Mouse (Mus musculus) cerebellum, adult 2 months (tissue): ENCODE results near the gene Snx13. TPM values are rescaled to one million over a fixed set of nuclear protein-coding genes. Genes with fewer than 3 reads are reported as not detected.
A peak's percentile ranks its signal among the peaks of the same experiment; 100 is the strongest.

Experiments used
- DNase-seq, 2 experiments: peaks; one replicate each; pipeline ENCODE4 v3.0.0; 2021
- H3K27ac ChIP-seq: fragments of 200-500 bp; 2 replicates; pipeline ENCODE4 v1.5.1; 2012; ENCODE audit warnings: low read length, control low read depth, inconsistent platforms; ENCODE audit not compliant: insufficient read depth
- H3K27me3 ChIP-seq: fragments of 200-500 bp; 2 replicates; pipeline ENCODE4 v1.6.1; 2012; ENCODE audit warnings: inconsistent platforms, mild to moderate bottlenecking, low read length, moderate library complexity; ENCODE audit not compliant: control insufficient read depth, insufficient read depth
- H3K4me1 ChIP-seq: fragments of 200-500 bp; 2 replicates; pipeline ENCODE4 v1.6.1; 2011; ENCODE audit warnings: low read length; ENCODE audit not compliant: control insufficient read depth, insufficient read depth
- H3K4me3 ChIP-seq: fragments of 200-500 bp; replicated peaks from 2 replicates; pipeline ENCODE3; 2011; ENCODE audit warnings: mild to moderate bottlenecking, low read depth, low read length, control low read depth; ENCODE audit not compliant: insufficient read depth
- CTCF ChIP-seq: fragments of 200-500 bp; IDR thresholded peaks from 2 replicates; pipeline ENCODE4 v1.5.1; 2011; ENCODE audit warnings: low read depth, mild to moderate bottlenecking, control low read depth, low read length, moderate library complexity, borderline replicate concordance; ENCODE audit not compliant: insufficient read depth
- POLR2A ChIP-seq: fragments of 200-500 bp; IDR thresholded peaks from 2 replicates; pipeline ENCODE4 v1.6.1; 2011; ENCODE audit warnings: low read length, control low read depth, borderline replicate concordance; ENCODE audit not compliant: insufficient read depth
- WGBS: fragments of 180-500 bp; shearing (Covaris S2); methylation state at CpG from one replicate; pipeline ENCODE4 v1.1.7; 2018; 5-methylcytosine and 5-hydroxymethylcytosine counted together
- polyA plus RNA-seq: library from polyadenylated mRNA; depleted of rRNA; stranded (reverse); fragments of >200 nt; gene quantifications from 2 replicates; pipeline ENCODE4 v1.2.3, GENCODE M21; 2012

Gene Snx13
- polyA plus RNA-seq, 1 experiment, result 27.8 TPM

GRCm38 (mm10) chr12:35050964-35051758 is 4.2 kb downstream of the Snx13 start:
- WGBS, result 73% methylated on average over 7 of the region's 7 CpGs
- Histone ChIP-seq H3K27me3 (no peaks in the 10 kb centered on the region), H3K27ac (no peak overlapping the region), H3K4me3 (no peak overlapping the region), H3K4me1 (no peaks in the 10 kb centered on the region; the same call in 1 of the 2 replicates)
- no peak for TF ChIP-seq POLR2A
- no peak for DNase-seq

GRCm38 (mm10) chr12:35054420-35054819 is 7.4 kb downstream of the Snx13 start:
- no peak for DNase-seq
- Histone ChIP-seq H3K4me1 (no peaks in the 10 kb centered on the region; the same call in 1 of the 2 replicates), H3K4me3 (no peak overlapping the region), H3K27ac (no peak overlapping the region), H3K27me3 (no peaks in the 10 kb centered on the region)
- WGBS, result 49% methylated on average over 6 of the region's 6 CpGs
- TF ChIP-seq CTCF (no peak), POLR2A (no peak)

- 41% methylated on average over 7 of the region's 7 CpGs for WGBS
- TF ChIP-seq CTCF, result no peak
- no peak for TF ChIP-seq POLR2A
These were observed 8.4 kb downstream of the Snx13 start for GRCm38 (mm10) chr12:35055114-35056095.

GRCm38 (mm10) chr12:35063697-35064468 is 16.9 kb downstream of the Snx13 start:
- no peaks in the 10 kb centered on the region for H3K27me3 ChIP-seq
- 4% methylated on average over 3 of the region's 3 CpGs for WGBS
- TF ChIP-seq POLR2A (no peak), CTCF (no peak)
- peak overlapping the region; percentile 89; the same call in 1 of the 2 replicates for H3K27ac ChIP-seq
- H3K4me1 ChIP-seq, result peaks cover 22% of the 10 kb centered on the region
- DNase-seq, result peak; percentile 76 to 94
- H3K4me3 ChIP-seq, result no peak overlapping the region

More at GRCm38 (mm10) chr12:35055114-35056095, 8.4 kb downstream of the Snx13 start:
- no peak overlapping the region for H3K4me3 ChIP-seq
- H3K27me3 ChIP-seq, result no peaks in the 10 kb centered on the region
- H3K27ac ChIP-seq, result 0 out of 2 replicates have a peak overlapping the region, but pooled peaks have one; percentile 39
- H3K4me1 ChIP-seq, result no peaks in the 10 kb centered on the region; the same call in 1 of the 2 replicates
- peak in 1 of 2 experiments; percentile 42 for DNase-seq

- no peak for DNase-seq
- H3K27me3 ChIP-seq, result no peaks in the 10 kb centered on the region
- H3K4me1 ChIP-seq, result peaks cover 24% of the 10 kb centered on the region
- TF ChIP-seq CTCF (no peak), POLR2A (no peak)
- no peak overlapping the region for H3K4me3 ChIP-seq
- H3K27ac ChIP-seq, result no peak overlapping the region
These were observed 20.6 kb downstream of the Snx13 start for GRCm38 (mm10) chr12:35067621-35068020.

GRCm38 (mm10) chr12:35071336-35071735 is 24.4 kb downstream of the Snx13 start:
- no peaks in the 10 kb centered on the region for H3K27me3 ChIP-seq
- H3K27ac ChIP-seq, result peak overlapping the region; percentile 83; the same call in 1 of the 2 replicates
- TF ChIP-seq CTCF (no peak), POLR2A (no peak)
- H3K4me1 ChIP-seq, result peaks cover 19% of the 10 kb centered on the region
- no peak overlapping the region for H3K4me3 ChIP-seq
- DNase-seq, result peak; percentile 71 to 95

GRCm38 (mm10) chr12:35072178-35072577 is 25.2 kb downstream of the Snx13 start:
- TF ChIP-seq CTCF (no peak), POLR2A (no peak)
- peak overlapping the region; percentile 63; the same call in 1 of the 2 replicates for H3K27ac ChIP-seq

More at GRCm38 (mm10) chr12:35072178-35072577, 25.2 kb downstream of the Snx13 start:
- Histone ChIP-seq H3K27me3 (no peaks in the 10 kb centered on the region), H3K4me3 (no peak overlapping the region), H3K4me1 (peaks cover 16% of the 10 kb centered on the region)
- peak in 1 of 2 experiments; percentile 66 for DNase-seq
